Mouse (Mus musculus) liver, embryonic 16.5 days (tissue): ENCODE data around the gene Batf. TPM values are rescaled to one million over a fixed set of nuclear protein-coding genes. Genes with fewer than 3 reads are reported as not detected.

Experiments
- ATAC-seq: fragments of 200-750 bp; cut with Nextera tagmentation; 2 replicates; pipeline ENCODE4 v1.8.0; 2017; ENCODE audit warnings: low read depth, mild to moderate bottlenecking, moderate number of reproducible peaks, moderate library complexity
- H3K27ac ChIP-seq: fragments of 300-500 bp; sonication (generic); 2 replicates; pipeline ENCODE4 v1.5.1; 2014; ENCODE audit warnings: mild to moderate bottlenecking, low read length
- H3K27me3 ChIP-seq: fragments of 300-500 bp; sonication (generic); 2 replicates; pipeline ENCODE4 v1.6.1; 2014; ENCODE audit warnings: low read depth, low read length, mixed read lengths; ENCODE audit not compliant: control insufficient read depth, insufficient read depth
- H3K36me3 ChIP-seq: fragments of 300-500 bp; sonication (generic); 2 replicates; pipeline ENCODE4 v1.6.1; 2014; ENCODE audit warnings: mild to moderate bottlenecking; ENCODE audit not compliant: control insufficient read depth, insufficient read depth
- H3K4me1 ChIP-seq: fragments of 300-500 bp; sonication (generic); 2 replicates; pipeline ENCODE4 v1.6.1; 2014; ENCODE audit warnings: low read depth, low read length, mixed read lengths; ENCODE audit not compliant: control insufficient read depth
- H3K4me2 ChIP-seq: fragments of 300-500 bp; sonication (generic); 2 replicates; pipeline ENCODE4 v1.6.1; 2014; ENCODE audit warnings: low read depth, low read length, mixed read lengths
- H3K4me3 ChIP-seq: fragments of 300-500 bp; sonication (generic); 2 replicates; pipeline ENCODE4 v1.5.1; 2014; ENCODE audit warnings: low read depth, mild to moderate bottlenecking, low read length
- H3K9ac ChIP-seq: fragments of 300-500 bp; sonication (generic); 2 replicates; pipeline ENCODE4 v1.6.1; 2014; ENCODE audit warnings: low read depth, low read length
- H3K9me3 ChIP-seq: fragments of 300-500 bp; sonication (generic); replicated peaks from 2 replicates; pipeline ENCODE4 v1.6.1; 2016; ENCODE audit warnings: low read length; ENCODE audit not compliant: control insufficient read depth
- WGBS: fragments of 180-500 bp; shearing (Covaris S2); extraction: QIAGEN DNeasy Blood & Tissue Kit; methylation state at CpG from one replicate; pipeline ENCODE4 v1.1.7; 2014; ENCODE audit not compliant: insufficient replicate concordance; 5-methylcytosine and 5-hydroxymethylcytosine counted together
- polyA plus RNA-seq: library from polyadenylated mRNA; unstranded; fragments of >200 nt; fragmentation: Nextera tagmentation; extraction: Ambion mirVana; gene quantifications from 2 replicates; pipeline ENCODE4 v1.2.1, GENCODE M21; 2015

Gene Batf
- polyA plus RNA-seq, 1 experiment from 2014 or later = 2.5 TPM

DNA sequence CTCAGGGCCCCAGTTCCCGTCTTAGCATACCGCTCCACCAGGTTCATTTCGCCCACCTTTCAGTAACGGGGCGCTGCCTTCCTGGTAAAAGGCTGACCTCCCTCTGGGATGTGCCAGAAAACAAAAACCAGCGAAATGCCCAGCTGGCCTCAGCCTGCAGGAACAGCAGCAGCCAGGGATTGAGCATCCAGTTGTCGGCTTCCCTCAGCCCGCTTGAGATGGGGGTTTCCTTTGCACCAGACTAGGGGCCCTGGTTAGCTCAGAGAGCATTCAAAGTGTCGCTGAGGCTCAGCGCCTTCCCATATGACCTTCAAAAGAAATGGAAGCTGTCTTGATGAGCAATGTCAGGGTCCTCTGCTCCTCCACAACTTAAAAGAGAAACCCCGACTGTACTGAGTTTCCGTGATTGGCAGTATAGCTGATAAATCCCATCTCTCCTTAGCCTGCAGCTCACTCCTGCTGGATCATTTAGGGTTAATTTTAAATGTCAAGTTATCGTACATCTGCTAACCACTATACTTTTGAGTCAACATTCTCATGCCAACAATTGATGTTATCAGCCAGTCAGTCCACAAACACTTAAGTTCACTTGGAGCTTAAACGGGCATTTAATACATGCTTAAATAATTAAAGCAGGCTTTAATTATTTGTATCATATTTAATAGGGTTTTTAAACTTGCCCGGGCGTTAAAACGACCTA, 19.5 kb downstream of the Batf start:
- Histone ChIP-seq H3K9me3 (no peaks in the 10 kb centered on the region), H3K4me2 (peak overlapping the region; percentile 73), H3K4me3 (peak overlapping the region; percentile 55), H3K4me1 (peaks cover 9% of the 10 kb centered on the region), H3K27me3 (no peaks in the 10 kb centered on the region), H3K9ac (peak overlapping the region; percentile 53), H3K27ac (peak overlapping the region; percentile 34; the same call in 1 of the 2 replicates), H3K36me3 (no peaks in the 10 kb centered on the region)
- WGBS = 16% methylated on average over 17 of the region's 17 CpGs
- no peak for ATAC-seq

DNA sequence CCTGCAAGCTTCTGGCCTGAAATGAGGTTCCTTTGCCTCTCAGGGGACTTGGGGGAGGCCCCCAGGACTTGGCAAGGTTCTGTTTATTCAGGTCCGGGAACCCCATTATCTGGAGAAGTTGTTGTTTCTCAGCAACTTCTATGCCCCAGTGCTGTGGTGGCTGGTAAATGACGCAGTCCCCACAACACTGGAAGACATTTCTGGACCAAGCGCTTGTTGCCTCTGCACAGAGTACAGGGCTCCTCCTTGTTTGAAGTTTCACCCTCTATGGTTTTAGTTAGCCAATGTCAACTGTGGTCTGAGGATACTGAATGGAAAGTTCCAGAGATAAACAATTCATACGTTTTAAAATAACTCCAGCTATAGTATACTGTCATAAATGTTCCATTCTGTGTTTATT, 20.4 kb downstream of the Batf start:
- 65% methylated on average over 4 of the region's 4 CpGs for WGBS
- no peak for ATAC-seq
- H3K4me1 ChIP-seq = peaks cover 9% of the 10 kb centered on the region
- no peaks in the 10 kb centered on the region for H3K9me3 ChIP-seq
- no peak overlapping the region for H3K27ac ChIP-seq
- no peaks in the 10 kb centered on the region for H3K36me3 ChIP-seq
- H3K9ac ChIP-seq = no peak overlapping the region
- H3K27me3 ChIP-seq = no peaks in the 10 kb centered on the region
- no peak overlapping the region for H3K4me3 ChIP-seq
- no peak overlapping the region for H3K4me2 ChIP-seq

DNA sequence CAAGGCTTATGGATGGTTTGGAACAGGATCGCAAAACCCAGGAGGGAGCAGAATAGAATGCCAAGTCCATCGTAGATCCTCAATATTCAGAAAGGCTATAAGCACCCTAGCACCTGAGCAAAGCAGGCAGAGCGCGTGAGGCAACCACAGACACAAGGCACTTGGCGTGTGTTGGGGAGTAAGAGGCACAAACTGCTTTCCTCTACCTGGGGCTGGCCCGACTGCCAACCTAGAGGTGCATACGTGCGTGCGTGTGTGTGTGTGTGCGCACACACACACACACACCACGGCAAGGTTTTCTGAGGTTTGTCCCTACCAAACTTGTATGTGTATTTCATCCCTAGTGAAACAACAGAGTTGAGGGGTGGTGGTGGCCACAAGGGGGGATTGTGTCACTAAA, 20.9 kb downstream of the Batf start:
- H3K4me1 ChIP-seq = peaks cover 9% of the 10 kb centered on the region
- no peak for ATAC-seq
- H3K27ac ChIP-seq = no peak overlapping the region
- 71% methylated on average over 11 of the region's 11 CpGs for WGBS
- no peaks in the 10 kb centered on the region for H3K9me3 ChIP-seq
- H3K4me2 ChIP-seq = no peak overlapping the region
- no peak overlapping the region for H3K9ac ChIP-seq
- no peaks in the 10 kb centered on the region for H3K27me3 ChIP-seq
- no peak overlapping the region for H3K4me3 ChIP-seq
- no peaks in the 10 kb centered on the region for H3K36me3 ChIP-seq

DNA sequence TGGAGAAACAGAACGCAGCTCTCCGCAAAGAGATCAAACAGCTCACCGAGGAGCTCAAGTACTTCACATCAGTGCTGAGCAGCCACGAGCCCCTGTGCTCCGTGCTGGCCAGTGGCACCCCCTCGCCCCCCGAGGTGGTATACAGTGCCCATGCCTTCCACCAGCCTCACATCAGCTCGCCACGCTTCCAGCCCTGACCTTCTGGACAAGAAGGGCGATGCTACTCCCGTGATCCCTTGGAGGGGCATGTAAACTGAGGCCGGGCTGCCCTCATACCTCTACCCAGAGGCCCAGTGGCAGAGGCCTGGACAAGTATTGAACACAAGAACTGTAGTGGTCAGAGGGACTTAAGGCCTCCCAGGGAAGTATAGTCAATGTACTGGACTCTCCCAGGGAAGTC, 22.1 kb downstream of the Batf start:
- H3K4me1 ChIP-seq = peaks cover 9% of the 10 kb centered on the region
- H3K27ac ChIP-seq = no peak overlapping the region
- no peaks in the 10 kb centered on the region for H3K36me3 ChIP-seq
- 71% methylated on average over 12 of the region's 12 CpGs for WGBS
- H3K9me3 ChIP-seq = no peaks in the 10 kb centered on the region
- no peak overlapping the region for H3K4me2 ChIP-seq
- no peak overlapping the region for H3K9ac ChIP-seq
- no peak for ATAC-seq
- H3K4me3 ChIP-seq = no peak overlapping the region
- H3K27me3 ChIP-seq = no peaks in the 10 kb centered on the region

DNA sequence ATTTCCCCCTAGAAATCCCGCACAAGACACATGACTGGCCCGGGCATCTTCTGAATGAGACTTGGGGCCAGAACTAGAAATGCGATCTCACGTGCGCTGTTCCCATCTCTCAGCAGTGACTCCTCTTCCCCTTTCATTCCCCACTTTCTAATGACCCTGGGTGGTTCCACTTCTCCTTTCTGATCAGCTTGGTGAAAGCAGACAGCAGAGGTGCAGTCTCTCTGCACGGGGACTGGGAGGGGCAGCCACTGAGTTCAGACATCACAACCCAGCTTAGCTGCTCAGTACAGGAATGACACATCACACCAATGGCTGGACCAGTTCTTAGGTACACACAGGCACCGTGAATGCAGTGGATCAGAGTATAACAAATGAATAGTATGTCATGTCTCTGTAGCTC, 24.2 kb downstream of the Batf start:
- no peaks in the 10 kb centered on the region for H3K9me3 ChIP-seq
- H3K4me3 ChIP-seq = no peak overlapping the region
- H3K27me3 ChIP-seq = no peaks in the 10 kb centered on the region
- no peak overlapping the region for H3K27ac ChIP-seq
- no peak overlapping the region for H3K4me2 ChIP-seq
- 31% methylated on average over 7 of the region's 7 CpGs for whole genome bisulfite sequencing
- H3K36me3 ChIP-seq = no peaks in the 10 kb centered on the region
- no peaks in the 10 kb centered on the region; the same call in 1 of the 2 replicates for H3K4me1 ChIP-seq
- ATAC-seq = no peak
- H3K9ac ChIP-seq = no peak overlapping the region

DNA sequence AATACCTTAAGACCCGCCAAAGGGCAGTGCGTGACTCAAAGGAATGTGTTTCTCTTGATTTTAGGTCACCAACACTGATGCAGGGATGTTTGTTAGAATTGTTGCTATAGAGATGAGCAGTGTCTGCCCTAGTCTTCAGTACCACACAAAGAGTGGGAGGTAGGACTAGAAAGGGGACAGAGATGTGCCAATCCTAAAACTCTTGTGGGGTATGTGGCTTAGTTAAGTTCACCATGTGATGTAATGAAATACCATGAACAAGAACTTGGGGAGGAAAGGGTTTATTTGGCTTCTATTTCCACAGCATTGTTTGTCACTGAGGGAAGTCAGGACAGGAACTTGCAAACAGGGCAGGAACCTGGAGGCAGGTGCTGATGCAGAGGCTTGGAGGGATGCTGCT, 26.1 kb downstream of the Batf start:
- no peak for ATAC-seq
- H3K36me3 ChIP-seq = no peaks in the 10 kb centered on the region
- 68% methylated on average over 2 of the region's 2 CpGs for WGBS

DNA sequence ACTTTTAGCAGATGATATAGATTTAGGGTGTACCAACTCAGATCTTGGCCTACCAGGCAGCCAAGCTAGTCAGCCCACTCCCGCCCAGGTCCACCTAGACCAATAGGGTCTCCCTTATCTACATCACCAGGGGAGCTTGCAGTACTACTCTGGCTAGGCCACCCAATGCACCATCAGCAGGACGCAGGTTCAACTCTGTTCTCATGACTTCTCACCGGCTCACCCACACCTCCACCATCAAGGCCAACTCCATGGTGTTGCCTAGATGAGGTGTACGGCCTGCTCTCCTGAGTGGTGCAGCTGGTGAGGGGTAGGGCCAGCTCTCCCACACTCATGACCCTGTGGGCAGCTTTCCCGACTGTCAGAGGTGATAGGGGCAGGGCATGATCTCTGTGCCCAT, 27.7 kb downstream of the Batf start:
- no peak overlapping the region for H3K27ac ChIP-seq
- 65% methylated on average over 5 of the region's 5 CpGs for WGBS
- no peaks in the 10 kb centered on the region for H3K27me3 ChIP-seq
- ATAC-seq = no peak
- H3K9ac ChIP-seq = no peak overlapping the region
- no peaks in the 10 kb centered on the region for H3K9me3 ChIP-seq
- no peaks in the 10 kb centered on the region for H3K4me1 ChIP-seq
- H3K4me3 ChIP-seq = no peak overlapping the region
- no peaks in the 10 kb centered on the region for H3K36me3 ChIP-seq
- no peak overlapping the region for H3K4me2 ChIP-seq

More for the DNA sequence above, 26.1 kb downstream of the Batf start:
- Histone ChIP-seq H3K4me2 (no peak overlapping the region), H3K9ac (no peak overlapping the region), H3K27ac (no peak overlapping the region), H3K4me1 (no peaks in the 10 kb centered on the region), H3K9me3 (no peaks in the 10 kb centered on the region), H3K4me3 (no peak overlapping the region), H3K27me3 (no peaks in the 10 kb centered on the region)

DNA sequence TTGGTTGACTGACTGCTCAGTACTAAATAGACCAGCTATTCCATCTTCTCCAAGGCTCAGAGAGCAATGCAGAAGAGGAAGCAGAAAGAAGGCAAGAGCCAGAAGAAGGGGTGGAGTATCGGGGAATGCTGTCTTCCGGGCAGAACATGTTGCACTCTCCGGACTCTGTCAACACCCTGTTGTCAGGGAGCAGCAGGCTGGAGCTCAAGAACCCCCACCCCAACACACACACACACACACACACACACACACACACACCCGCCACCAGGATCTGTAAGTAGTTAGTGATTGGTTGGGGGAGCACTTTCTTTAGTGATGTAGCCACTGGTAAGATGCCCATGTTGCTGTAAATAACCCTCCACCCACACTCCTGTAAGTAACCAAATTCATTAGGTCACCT, 38.8 kb downstream of the Batf start:
- ATAC-seq = no peak
- no peak overlapping the region for H3K4me2 ChIP-seq

DNA sequence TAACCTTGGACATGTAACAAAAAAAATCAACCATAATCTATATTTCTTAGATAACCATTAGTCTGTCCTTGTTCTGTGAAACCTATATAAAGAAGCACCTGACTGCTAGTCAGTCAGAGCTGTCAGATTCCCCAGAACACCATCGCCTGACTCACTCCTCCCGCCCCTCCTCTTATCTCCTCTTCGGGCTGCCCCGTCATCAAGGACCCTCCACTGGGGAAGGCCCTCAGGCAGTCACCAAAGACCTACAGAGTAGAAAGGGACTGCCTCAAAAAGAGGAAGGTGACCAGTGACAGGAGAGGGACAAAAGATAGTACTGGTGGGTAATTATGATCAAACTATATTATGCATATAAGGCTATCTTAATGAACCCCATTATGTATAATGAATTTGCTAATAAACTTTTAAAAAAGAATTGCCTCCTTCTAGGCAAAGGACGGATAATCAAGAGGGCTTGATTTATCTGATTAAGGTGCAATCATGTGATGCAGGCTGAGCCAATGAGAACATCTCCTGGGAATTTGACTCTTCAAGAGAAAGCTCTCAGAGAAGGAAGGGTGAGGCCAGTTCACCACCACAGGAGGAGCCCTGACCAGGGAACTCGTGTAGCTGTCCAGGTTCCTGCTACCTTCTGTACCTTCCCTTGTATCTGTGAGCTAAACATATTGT, 40.4 kb downstream of the Batf start:
- H3K27me3 ChIP-seq = no peaks in the 10 kb centered on the region
- no peak for ATAC-seq
- whole genome bisulfite sequencing = 26% methylated on average over 6 of the region's 6 CpGs
- no peak overlapping the region for H3K27ac ChIP-seq
- no peak overlapping the region for H3K4me3 ChIP-seq
- no peaks in the 10 kb centered on the region for H3K36me3 ChIP-seq
- no peaks in the 10 kb centered on the region for H3K9me3 ChIP-seq
- no peak overlapping the region for H3K4me2 ChIP-seq
- no peaks in the 10 kb centered on the region for H3K4me1 ChIP-seq
- no peak overlapping the region for H3K9ac ChIP-seq

More for the DNA sequence above, 38.8 kb downstream of the Batf start:
- Histone ChIP-seq H3K4me3 (no peak overlapping the region), H3K9me3 (no peaks in the 10 kb centered on the region), H3K36me3 (no peaks in the 10 kb centered on the region), H3K4me1 (no peaks in the 10 kb centered on the region), H3K27ac (no peak overlapping the region), H3K9ac (no peak overlapping the region), H3K27me3 (no peaks in the 10 kb centered on the region)
- 66% methylated on average over 4 of the region's 4 CpGs for WGBS
